Mouse (Mus musculus): ENCODE measurements at regions not wholly inside any gene's neighbourhood (a gene's known extent, or its start where the extent isn't known, plus 50 kb on each side); places are given as distances from the start of the nearest gene placed in this dataset.

DNA sequence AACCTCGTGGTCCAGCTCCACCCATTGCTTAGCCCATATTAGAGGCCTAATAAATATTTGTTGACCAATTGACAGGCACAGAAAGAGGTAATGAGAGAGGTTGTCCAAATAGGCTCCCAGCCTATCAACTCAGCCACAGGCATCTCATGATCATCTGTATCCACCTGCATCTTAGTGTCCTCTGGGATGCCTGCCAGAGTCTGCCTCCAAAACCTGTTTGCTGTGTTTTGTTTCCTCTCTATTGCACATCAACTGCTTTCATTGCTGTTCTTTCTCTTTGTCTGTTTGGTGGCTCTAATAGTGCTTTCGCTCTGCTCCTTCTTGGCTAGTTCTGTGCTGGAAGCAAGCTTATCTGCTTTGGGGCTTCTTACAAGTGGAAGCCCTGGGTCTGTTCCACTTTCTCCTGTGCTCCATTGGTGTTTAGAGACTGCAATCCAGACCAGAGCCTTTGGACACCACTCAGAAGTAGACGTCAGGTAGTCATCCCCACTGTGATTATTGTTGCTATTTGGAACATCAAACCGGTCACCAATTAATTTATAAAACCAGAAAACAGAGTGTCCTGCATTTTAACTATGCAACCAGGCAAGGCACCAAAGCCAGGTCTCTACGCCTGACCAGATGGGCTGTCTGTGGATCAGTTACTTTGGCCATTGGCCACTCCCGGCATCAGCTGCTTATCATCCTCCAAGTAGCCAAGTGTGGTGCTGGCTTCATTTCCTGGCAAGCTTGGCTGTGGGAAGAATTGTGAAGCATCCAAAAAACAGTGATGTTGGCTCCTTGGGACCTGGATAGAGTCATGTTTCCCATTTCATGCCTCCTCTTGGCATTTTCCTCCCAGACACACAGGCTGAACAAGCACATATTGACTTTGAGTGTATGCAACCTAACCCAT is 74.5 kb upstream of the Hs3st4 start:
- DNase-seq (ENCODE audit: inconsistent age in 2 of 2, low spot score in 1 of 2), result no peak

GRCm38 (mm10) chr7:123921461-123921860 is 61.2 kb upstream of the Hs3st4 start:
- DNase-seq (ENCODE audit: inconsistent age in 2 of 2, low spot score in 1 of 2), result no peak

DNA sequence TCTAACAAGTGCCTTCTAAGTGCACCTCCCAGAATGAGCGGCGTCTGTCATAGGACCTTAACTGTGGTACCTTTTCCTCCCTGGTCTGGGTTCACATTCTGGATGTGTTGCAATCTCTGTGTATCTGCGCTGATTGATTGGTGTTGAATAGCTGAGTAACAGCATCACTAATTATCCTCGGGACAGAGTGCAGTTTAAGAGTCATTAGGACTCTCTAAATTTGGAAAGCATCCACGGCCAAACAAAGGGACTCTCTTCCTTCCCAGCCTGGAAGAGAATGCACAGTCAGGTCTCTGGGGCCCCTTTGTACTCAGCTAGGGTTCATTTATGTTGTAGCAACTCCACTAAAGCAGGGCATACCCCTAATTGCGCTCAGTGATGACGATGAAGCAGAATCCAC is 50.2 kb upstream of the Hs3st4 start:
- DNase-seq (ENCODE audit: inconsistent age in 2 of 2, low spot score in 1 of 2), result no peak
